Mouse (Mus musculus) thymus, postnatal 0 days (tissue): ENCODE data around the gene Tmcc1. TPM values are rescaled to one million over a fixed set of nuclear protein-coding genes. Genes with fewer than 3 reads are reported as not detected.
A peak's percentile ranks its signal among the peaks of the same experiment; 100 is the strongest.

Experiments used
- DNase-seq: peaks from one replicate; pipeline ENCODE4 v3.0.0-alpha.2; 2015; ENCODE audit warnings: low spot score
- polyA plus RNA-seq: library from polyadenylated mRNA; unstranded; fragments of >200 nt; fragmentation: Nextera tagmentation; extraction: Ambion mirVana; gene quantifications from 2 replicates; pipeline ENCODE4 v1.2.1, GENCODE M21; 2015

The Tmcc1 gene
- polyA plus RNA-seq, 1 experiment from 2014 or later = 11.1 TPM

DNA sequence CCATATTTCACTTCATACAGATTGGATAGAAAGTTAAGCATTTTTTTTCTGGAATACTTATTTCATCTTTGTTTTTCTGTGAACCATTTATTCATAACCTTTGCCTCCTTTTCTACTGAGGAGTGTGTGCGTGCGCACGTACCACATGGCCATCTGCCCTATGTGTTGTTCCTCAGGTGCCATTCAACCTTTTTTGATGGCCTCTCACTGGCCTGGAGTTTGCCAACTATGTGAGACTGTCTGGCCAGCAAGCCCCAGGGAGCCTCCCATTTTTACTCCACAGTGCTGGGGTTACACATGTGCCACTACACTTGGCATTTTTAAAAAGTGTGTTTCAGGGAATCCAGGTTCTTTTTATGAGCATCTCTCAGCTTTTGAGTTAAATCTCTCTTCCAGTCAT lies 177.4 kb downstream of the Tmcc1 start:
- no peak for DNase-seq

DNA sequence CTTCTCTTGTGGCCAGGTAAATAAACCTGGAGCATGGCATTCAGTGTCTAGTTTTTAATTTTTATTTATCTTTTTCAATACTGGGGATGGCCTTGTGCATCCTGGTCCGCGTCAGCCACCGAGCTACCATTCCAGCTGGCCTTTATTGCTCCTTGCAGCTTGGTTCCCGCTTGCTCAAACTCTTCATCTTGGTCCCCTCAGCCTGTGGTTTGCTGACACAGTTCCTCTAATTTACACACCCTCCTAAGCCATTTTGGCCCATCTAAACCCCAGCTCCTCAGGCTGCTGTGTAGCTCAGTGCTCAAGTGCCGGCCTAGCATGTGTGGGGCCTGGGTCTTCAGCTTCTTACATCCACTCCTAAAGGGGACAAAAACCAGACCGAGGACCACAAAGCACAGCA lies 179.2 kb downstream of the Tmcc1 start:
- no peak for DNase-seq

DNA sequence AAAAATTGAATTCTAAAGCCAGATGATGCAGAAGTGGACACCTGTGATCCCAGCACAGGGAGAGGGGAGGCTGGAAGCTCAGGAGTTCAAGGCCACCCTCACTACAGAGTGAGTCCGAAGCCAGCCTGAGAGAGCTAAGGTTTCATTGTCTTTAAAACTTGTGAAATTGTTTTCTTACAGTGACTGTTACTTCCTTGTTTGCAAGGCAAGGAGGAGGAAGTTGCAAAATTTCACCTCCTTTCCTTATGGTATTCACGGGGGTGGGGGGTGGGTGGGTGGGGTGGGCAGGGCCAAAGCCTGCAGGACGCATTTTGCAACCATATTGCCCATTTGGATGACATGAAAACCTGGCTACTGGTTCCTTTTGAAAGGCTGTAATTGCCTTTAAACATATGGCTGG lies 179.6 kb downstream of the Tmcc1 start:
- no peak for DNase-seq

DNA sequence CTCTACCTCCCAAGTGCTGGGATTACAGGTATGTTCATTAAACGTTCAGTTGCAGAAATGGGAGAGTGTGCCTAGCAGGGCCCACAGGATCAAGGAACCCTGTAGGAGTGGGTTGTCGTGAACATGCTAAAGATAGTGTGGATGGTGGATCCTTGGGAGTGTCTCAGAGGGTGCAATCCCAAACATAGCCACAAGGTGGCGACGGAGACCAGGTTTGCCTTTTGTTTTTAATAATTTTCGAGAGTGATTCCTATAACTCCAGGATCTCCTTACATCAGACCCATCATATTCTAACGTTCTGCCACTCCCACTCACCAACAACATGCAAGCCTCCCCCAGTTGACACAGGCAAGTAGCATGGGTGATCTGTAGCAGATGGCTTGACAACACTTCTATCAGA lies 182.7 kb downstream of the Tmcc1 start:
- peak; percentile 75 for DNase-seq

DNA sequence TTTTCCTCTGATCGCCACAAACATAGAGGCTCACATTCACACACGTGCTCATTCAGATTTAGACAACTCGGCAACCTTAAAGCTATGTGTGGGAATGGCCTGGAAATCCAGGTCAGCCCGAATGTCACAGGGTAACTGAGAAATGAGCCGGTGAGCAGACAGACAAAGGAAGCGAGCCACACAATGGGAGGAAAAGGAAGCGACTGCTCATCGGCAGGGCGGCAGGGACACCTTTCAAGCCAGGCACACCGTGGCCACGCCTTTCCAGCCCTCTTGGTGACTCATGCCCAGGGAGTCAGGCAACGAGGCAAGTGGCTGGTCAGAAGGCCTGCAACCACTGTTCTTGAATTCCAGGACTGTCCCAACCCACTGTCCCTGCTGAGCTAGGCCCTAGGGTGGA lies 183.9 kb downstream of the Tmcc1 start:
- no peak for DNase-seq

DNA sequence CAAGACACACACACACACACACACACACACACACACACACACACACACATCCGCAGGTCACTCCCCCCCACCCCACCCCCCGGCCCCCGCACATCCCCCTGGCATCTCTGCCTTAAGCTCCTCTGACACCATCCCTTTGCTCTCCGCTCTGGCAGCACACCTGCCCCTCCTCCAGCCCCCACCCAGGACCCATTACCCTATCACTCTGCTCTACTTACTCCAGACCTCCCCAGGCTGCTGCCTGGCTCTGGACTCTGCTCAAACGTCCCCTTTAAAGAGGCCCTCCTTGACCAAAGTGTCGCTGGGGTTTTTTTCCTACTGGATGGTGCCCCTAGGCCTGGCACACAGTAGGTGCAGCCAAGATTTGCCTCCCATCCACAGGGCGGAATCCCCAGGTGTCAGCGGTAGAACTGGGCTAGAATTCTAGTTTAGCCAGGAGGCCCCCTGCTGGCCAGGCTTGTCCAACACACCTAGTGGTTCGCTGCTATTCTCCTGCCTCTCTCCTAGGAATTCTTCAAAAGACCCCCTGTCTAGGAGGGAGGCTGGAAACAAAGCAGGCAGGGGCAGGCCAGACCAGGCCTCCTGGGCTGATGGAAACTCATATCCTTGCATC lies 185.6 kb downstream of the Tmcc1 start:
- peak; percentile 71 for DNase-seq

DNA sequence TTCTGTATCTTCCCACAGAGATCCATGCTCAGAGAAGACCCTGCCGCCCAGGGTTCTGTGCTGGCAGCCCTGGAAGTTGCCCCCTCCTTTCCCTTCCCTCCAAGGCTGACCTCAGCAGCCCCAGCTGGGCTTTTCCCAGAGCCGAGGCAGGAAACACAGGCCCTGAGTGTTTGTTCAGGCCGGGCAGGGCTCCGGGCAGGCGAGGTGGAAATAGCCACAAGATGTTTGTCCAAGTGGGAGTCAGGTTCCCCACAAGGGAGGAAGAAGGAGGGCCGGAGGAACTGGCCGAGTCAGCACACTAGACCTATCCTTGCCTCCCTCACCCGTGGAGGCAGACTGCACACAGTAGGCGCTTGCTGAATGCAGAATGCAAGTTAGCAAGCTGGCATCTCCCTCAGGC lies 186.6 kb downstream of the Tmcc1 start:
- no peak for DNase-seq

DNA sequence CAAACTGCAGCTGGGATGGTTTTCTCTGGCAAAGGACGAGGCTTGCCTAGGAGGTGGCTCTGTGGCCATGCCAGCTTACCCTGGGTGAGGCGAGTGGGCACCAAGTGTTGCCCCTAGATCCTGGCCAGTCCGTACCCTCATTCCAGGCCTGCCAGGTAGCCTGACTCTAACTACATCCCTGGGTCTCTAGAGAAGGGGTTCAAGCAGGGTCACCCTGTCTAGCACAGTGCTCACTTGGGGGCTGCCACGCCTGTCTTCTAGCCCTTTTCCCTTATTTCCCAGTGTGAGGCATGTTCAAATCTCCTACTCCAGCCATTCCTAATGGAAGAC lies 187.4 kb downstream of the Tmcc1 start:
- no peak for DNase-seq

DNA sequence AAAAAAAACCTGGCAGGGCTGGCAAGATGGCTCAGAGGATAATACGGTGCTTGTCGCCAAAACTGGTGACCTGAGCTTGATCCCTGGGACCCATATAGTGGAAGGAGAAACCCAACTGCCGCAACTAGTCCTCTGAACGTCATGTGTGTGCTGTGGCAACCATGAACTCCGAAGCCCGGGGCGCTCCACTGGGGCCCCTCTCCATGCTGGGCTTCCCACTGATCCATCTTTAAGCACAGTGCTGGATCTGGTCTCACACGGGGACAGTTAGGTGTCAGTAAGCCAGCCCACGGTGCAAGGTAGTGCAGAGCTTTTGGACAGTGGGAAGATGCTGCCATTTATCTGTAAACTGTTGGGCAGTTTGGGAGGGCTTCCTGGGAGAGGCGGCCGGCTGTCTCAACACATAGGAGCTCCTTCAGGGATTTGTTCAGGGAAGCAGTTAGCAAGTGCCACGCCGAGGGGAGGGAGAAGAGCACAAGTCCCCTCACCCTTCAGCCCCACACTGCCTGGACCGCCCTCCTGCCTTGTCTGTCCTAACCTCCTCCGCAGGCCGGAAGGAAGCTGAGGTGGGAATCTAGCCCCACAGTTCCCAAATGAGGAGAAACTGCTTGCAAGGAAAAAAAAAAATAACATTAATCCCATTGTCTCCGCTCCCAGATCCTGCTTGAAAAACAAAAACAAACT lies 187.9 kb downstream of the Tmcc1 start:
- no peak for DNase-seq

DNA sequence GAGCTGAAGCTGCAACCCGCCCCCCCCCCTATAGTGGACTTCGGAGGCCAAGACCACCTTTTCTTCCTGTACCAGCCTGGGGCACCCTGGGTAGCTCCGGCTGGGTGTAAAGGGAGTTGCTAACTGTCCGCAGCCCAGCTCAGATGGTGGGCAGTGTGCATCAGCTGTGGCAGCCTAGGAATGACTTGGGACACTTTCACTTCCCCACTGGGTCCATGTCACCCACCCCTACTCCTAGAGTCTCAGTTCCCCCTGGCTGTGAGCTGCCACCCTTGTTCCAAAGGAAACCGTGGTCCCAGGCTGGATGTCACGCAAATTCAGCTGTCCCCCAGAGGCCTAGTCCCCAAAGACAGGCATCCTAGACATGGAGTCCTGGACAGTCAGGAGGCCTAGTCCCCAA lies 188.6 kb downstream of the Tmcc1 start:
- no peak for DNase-seq

DNA sequence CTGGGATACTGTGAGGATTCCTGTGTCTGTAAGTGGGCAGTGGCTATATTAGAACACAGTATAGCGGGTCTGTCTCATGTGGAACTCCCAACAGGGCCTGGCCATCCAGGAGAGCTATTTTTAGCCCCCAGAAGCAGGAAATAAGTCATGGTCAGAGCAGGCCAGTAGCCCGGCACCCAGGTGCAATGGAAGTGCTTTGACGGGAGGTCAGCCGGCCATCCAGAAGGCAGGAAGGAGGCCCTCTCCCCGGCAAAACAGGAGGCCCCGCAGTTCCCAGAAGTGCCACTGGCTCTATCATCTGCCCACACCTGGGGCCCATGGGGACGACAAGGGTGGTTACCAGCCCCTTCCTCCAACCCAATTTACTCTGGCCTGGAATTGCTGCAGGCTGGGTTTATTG lies 189.2 kb downstream of the Tmcc1 start:
- DNase-seq = peak; percentile 10

DNA sequence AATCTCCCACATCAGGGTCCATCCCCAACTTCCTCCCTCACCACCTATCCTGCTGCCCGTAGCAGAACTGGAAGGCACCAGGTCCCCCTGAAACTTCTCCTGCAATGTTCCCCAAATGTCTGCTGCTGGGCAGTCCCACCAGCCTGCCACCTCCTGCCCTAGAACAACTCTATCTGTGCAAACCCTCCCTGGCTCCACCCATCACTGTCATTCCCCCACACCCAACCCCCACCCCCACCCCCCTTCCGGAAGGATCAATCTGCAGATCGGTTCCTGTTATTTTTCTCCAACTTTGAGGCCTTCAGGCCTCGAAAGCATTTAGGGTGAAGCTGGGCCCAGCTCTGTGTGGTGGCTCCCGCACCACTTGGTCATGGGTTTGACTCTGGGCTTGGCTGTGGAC lies 189.8 kb downstream of the Tmcc1 start:
- DNase-seq = peak; percentile 46

DNA sequence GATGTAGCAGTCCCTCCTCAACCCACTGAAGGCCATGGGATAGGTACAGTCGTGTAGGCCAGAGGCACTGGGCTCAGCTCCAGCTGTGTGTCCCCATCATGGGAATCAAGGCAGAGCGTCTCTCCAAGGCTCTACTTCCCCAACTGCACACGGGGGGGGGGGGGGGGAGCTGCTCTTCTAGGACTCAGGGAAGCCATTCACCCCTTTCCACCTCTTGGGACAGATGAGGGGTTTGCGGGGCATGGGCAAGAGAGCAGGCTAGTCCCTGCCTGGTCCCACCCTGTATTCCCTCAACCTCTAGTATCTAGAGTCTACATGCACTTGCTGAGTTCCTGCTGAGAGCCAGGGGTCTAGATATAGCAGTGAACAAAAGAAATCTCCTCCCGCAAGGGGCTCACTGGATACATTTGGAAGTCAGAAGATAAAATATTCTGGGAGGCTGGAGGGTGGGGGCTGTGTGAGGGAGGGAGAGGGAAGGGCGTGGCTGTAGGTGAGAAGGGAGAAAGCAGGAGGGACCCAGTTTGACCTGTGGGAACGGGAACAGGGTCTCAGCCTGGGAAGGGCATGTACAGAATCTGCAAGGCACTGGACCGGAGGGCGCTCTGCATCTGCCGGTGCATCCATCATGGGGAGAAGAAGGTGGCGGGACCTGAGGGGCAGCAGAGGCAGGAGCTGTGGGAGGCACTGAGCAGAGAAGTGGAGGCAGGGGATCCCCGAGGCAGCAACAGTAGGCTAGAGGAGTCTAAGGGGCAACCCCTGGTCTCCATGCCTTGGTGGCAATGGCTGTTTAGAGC lies 190.8 kb downstream of the Tmcc1 start:
- no peak for DNase-seq

DNA sequence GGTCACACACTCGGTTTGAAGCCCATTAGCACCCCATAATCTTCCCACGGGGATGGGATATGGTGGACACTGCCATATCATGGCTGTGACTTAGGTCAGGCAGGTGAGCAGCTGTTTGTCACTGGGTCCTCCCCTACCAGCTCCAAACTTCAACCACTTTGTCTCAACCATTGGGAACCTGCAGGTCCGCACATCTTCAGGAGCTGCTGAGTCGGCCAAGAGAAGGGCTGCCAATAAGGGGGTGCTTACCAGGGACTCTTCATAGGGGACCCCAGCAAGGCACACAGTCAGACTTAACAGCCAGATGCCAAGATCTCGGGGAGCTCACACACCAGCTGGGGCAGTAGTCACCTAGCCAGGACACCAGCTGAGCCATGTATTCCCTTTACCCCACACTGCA lies 192.4 kb downstream of the Tmcc1 start:
- no peak for DNase-seq

DNA sequence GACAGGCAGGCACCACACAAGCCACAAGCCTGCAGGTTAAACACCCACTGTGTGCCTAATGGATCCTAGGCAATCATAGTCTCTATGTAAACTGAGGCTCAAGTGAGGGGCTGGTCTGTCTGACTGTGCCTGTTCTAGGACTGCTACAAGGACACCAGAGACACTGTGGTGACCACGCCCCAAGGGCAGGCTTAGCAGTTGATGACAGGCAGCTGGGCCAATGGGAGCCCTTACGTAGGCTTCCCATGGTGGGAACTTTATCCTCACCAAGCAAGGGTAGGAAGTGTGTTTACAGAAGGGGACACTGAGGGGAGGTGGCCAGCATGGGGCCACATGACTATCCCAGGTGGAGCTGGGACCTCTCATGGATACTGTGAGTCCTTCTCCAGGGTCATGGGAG lies 194.1 kb downstream of the Tmcc1 start:
- no peak for DNase-seq

DNA sequence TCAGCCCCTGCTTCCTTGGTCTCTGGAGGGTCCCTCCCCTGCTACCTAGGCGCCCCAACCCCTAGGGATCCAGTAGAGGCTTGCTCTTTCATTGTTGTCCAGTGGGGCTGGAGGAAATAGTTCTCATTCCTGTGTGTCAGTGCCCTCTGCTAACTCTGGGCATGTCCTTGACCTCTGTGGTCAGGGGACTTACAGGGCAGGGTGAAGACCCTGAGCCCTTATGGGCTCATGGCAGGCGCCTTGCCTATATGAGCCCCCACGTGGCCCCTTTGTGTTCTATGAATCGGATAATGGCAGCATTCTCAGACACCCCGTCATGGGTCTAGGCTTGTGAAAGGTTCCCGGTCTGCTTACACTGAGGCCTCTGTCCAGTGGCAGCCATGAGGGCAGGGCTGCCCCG lies 194.5 kb downstream of the Tmcc1 start:
- no peak for DNase-seq

DNA sequence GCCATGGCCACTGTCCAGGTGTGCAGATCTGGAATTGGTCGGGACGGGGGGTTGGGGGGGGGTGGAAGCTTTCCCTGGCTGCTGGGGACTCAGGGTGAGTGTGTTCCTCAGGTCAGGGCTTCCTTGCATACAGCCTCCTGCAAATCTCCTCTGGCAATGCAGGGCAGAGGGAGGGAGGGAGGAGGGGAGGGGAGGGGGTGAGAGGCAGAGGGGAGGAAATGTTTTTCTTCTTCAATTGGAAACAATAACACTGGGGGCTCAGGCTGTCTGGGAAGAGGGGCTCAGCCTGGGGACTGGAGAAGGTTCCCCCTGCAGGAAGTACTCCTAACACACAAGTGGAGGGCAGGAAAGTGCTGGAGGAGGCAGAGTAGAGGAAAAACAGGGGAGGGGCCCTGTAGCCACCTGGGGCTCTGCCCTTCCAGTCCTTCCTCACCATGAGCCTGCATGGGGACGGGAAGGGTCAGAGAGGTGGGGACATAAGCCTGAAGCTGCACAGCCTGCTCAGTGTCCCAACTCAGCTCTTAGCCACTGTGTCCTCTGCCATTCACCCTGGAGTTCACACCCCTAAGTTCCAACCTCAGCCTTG lies 195.5 kb downstream of the Tmcc1 start:
- no peak for DNase-seq

DNA sequence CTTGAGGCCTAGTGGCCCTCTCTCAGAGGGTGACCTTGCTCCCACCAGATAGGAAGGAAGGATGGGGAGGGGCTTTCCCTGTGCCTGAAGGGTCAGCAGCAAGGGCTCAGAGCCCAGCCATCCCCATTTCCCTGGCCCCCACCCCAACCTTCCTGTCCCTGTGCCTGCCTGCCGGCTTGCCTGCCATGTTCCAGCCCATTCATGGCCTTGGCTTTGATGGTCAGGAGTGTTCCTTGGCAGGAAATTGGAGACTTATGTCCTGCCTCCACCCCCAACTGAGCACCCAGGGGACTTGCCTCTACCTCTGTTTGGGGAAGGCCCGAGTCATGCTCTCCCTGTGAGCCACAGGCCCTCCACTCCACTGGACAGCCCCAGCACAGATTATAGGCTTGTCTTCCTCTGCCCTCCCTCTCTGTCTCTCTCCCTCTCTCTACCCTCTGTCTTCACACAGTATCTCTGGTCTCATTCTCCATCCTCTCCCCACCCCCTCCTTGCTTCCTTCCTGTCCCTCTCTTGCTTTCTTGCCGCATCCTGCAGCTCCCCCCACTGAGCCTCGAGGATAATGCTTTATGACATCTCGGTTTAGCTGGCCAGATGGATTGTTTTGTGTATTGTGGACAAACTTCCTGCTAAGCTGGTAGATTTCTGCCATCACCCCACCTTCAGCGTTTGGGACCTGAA lies 197.0 kb downstream of the Tmcc1 start:
- DNase-seq = peak; percentile 82

DNA sequence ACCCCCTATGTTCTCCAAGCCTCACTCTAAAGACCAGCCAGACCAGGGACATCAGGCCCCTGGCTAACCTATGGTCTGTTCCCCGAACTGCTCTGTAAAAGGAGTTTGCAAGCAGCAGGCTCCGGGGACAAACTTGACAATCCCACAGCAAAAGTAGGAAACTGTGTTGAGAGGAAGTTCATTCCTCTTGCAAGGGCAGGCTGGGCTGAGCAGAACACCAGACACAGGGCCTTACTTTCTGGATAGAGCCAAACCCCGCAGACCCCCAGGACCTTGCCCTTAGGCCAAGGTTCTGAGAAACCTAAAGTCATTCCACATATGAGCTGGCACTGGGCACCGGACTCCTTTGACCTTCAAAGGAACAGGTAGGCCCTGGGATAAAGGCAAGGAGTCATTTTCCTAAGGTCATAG lies 197.8 kb downstream of the Tmcc1 start:
- DNase-seq = no peak

DNA sequence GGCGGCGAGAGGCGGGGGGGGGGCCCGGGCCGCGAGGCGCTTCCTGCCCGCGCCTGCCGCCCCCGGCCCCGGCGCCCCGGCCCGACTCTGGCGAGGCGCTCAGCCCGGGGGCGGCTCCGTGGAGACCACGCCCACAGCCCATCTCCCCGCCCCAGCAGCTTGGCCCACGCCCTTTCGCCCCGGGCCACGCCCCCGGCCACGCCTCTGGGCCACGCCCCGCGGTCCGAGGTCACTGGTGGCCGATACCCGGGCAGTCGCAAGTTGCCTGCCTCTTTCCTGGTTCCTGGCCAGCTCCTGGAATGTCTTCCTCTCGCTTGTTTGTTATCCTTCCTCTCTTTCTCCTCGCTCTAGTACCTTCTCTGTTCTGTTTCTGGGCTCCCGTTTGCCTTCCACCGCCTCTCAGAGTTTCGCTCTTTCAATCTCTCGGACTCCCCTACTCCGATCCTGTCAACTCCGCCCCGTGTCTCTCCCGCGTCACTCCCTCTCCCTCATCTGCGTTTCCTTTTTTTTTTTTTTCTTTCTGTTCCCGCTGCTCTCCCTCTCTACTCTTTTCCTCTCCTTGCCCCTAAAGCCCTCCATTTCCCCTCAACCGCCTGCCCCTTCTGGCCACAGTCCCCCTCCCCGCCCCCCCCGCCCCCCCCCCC lies 198.3 kb downstream of the Tmcc1 start, which contains the start of gene Plxnd1:
Gene Plxnd1 (minus strand): TSS at position 129 of the 644 bp plus-strand sequence.
- peak; percentile 90 for DNase-seq
